Mouse (Mus musculus) heart, postnatal 0 days (tissue): Measurements from ENCODE around the gene Atp1a4. TPM values are rescaled to one million over a fixed set of nuclear protein-coding genes. Genes with fewer than 3 reads are reported as not detected.

Source experiments
- ATAC-seq: fragments of 200-750 bp; cut with Nextera tagmentation; 2 replicates; pipeline ENCODE4 v1.8.0; 2017; ENCODE audit warnings: low read depth, moderate number of reproducible peaks, moderate library complexity; ENCODE audit not compliant: insufficient read depth
- DNase-seq: peaks from one replicate; pipeline ENCODE4 v3.0.0-alpha.2; 2016; ENCODE audit warnings: low spot score
- H3K27ac ChIP-seq: fragments of 300-500 bp; sonication (generic); 2 replicates; pipeline ENCODE4 v1.5.1; 2014; ENCODE audit warnings: low read depth, mild to moderate bottlenecking
- H3K27me3 ChIP-seq: fragments of 300-500 bp; sonication (generic); 2 replicates; pipeline ENCODE4 v1.6.1; 2014; ENCODE audit warnings: low read length, mixed read lengths; ENCODE audit not compliant: control insufficient read depth, insufficient read depth
- H3K36me3 ChIP-seq: fragments of 300-500 bp; sonication (generic); replicated peaks from 2 replicates; pipeline ENCODE4 v1.6.1; 2014; ENCODE audit warnings: low read length, mixed read lengths; ENCODE audit not compliant: control insufficient read depth, insufficient read depth
- H3K4me1 ChIP-seq: fragments of 300-500 bp; sonication (generic); 2 replicates; pipeline ENCODE4 v1.6.1; 2014; ENCODE audit warnings: antibody characterized with exemption; ENCODE audit not compliant: control insufficient read depth, insufficient read depth
- H3K4me2 ChIP-seq: fragments of 300-500 bp; sonication (generic); 2 replicates; pipeline ENCODE4 v1.6.1; 2014; ENCODE audit warnings: low read depth, mild to moderate bottlenecking, low read length, moderate library complexity
- H3K4me3 ChIP-seq: fragments of 300-500 bp; sonication (generic); 2 replicates; pipeline ENCODE4 v1.5.1; 2014; ENCODE audit warnings: low read depth, low read length
- H3K9ac ChIP-seq: fragments of 300-500 bp; sonication (generic); replicated peaks from 2 replicates; pipeline ENCODE4 v1.6.1; 2014; ENCODE audit warnings: low read depth, low read length, mixed read lengths
- H3K9me3 ChIP-seq: fragments of 300-500 bp; sonication (generic); replicated peaks from 2 replicates; pipeline ENCODE4 v1.6.1; 2016; ENCODE audit warnings: low read length; ENCODE audit not compliant: control insufficient read depth
- CTCF ChIP-seq: IDR thresholded peaks from 2 replicates; pipeline ENCODE4 v1.5.1; 2016; ENCODE audit warnings: antibody characterized with exemption, control low read depth, low read depth
- EP300 ChIP-seq: IDR thresholded peaks from 2 replicates; pipeline ENCODE4 v1.6.1; 2016; ENCODE audit warnings: antibody characterized with exemption, low read depth
- WGBS: fragments of 180-500 bp; shearing (Covaris S2); extraction: QIAGEN DNeasy Blood & Tissue Kit; methylation state at CpG from one replicate; pipeline ENCODE4 v1.1.7; 2014; 5-methylcytosine and 5-hydroxymethylcytosine counted together
- polyA plus RNA-seq: library from polyadenylated mRNA; unstranded; fragments of >200 nt; fragmentation: Nextera tagmentation; extraction: Ambion mirVana; gene quantifications from 2 replicates; pipeline ENCODE4 v1.2.1, GENCODE M21; 2015
- total RNA-seq: library from RNA; depleted of rRNA; stranded (reverse); fragments of >200 nt; gene quantifications from 2 replicates; pipeline ENCODE4 v1.2.3, GENCODE M21; 2014; ENCODE audit warnings: low replicate concordance

Gene Atp1a4
- total and polyA plus RNA-seq, 2 experiments from 2014 or later: 0.07 TPM; not detected in 1

DNA sequence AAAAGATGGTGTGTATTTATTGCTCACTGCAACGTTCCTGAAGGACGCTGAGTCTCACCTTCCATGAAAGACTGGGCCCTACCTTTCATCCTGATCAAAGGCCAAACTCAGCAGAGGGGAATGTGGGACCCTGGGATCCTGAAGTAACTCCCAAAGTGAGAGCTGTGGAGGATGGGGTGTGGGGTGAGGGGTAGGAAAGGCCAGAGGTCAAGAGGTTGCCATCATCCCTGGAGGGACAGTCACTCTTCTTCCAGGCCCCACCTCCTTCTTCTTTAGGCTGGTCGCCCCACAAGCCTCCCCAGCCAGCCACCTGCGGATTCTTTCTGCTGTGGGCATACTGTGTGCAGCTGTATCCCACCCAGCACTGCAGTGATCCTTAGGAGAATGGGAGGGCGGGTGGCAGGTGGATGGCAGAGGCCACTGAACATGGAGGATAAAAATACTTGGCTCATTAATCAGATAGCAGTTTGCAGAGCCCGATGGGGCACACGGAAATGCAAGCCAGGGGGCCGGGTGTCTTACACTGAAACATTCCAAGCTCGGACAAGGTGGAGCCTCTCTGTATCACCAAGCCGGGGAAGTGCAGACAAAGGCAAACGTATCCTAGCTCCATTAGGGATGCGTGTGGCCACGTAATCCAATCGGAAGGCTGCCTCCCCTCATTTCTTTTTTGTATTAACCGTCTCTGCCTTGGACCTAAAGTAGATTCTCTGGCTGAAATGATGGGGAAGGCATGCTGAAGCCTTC lies 39.9 kb downstream of the Atp1a4 start:
- Histone ChIP-seq H3K27me3 (no peaks in the 10 kb centered on the region), H3K4me1 (peaks cover 65% of the 10 kb centered on the region), H3K9ac (no peak overlapping the region), H3K36me3 (no peaks in the 10 kb centered on the region), H3K4me2 (peak overlapping the region; percentile 1; the same call in 1 of the 2 replicates), H3K27ac (peak overlapping the region; percentile 85), H3K9me3 (no peaks in the 10 kb centered on the region), H3K4me3 (no peak overlapping the region)
- 40% methylated on average over 15 of the region's 15 CpGs for WGBS
- TF ChIP-seq CTCF (no peak), EP300 (no peak)
- no peak for DNase-seq
- no peak for ATAC-seq

DNA sequence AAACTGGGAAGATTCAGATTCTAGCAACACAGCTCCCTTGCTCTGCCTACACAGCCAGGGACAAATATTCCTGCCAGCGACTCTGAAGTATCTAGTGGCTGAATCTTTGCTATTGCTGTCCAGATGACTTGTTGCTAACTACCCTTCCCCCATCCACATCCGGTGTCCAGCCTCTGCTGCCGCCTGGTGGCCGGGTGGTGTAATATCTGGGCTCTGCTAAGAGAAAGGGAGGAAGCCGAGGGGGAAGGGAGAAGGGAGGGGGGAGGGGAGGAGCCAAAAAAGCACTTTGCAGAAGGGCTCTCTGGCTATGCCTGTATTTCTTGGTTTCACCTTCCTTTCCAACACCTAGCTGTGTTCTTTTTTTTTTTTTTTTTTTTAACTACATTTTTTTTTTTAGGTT lies 41.1 kb downstream of the Atp1a4 start:
- DNase-seq (peak; percentile 96), ATAC-seq (peak; percentile 66)
- 0% methylated on average over 5 of the region's 5 CpGs for WGBS
- Histone ChIP-seq H3K27ac (peak overlapping the region; percentile 82), H3K4me1 (peaks cover 67% of the 10 kb centered on the region), H3K4me3 (no peak overlapping the region), H3K27me3 (no peaks in the 10 kb centered on the region), H3K9me3 (no peaks in the 10 kb centered on the region), H3K36me3 (no peaks in the 10 kb centered on the region), H3K9ac (peak overlapping the region; percentile 33; the same call in 1 of the 2 replicates), H3K4me2 (peak overlapping the region; percentile 51)
- TF ChIP-seq CTCF: peak; percentile 99
- TF ChIP-seq EP300: peak; percentile 92

DNA sequence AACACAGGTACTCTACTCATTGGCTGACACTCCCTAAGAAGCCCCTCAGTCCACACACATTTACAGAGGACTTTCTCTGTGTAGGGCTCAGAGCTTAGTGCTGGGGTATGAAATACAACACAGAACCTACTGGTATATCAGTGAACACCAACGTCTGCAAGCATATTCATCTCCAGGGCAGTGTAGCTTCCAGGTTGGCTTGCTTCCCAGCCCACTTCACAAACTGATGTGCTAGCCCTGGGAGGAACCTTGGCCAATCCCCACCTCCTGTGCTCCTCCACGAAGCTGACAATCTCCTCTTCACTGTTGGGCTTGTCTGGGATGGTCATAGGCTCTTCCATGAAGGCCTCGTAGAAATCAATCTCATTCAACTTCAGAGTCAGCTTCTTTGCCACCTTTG lies 43.5 kb downstream of the Atp1a4 start:
- Histone ChIP-seq H3K4me1 (peaks cover 45% of the 10 kb centered on the region), H3K9ac (no peak overlapping the region), H3K27me3 (no peaks in the 10 kb centered on the region), H3K36me3 (no peaks in the 10 kb centered on the region), H3K9me3 (no peaks in the 10 kb centered on the region), H3K4me2 (no peak overlapping the region), H3K4me3 (no peak overlapping the region), H3K27ac (peak overlapping the region; percentile 52)
- 13% methylated on average over 3 of the region's 3 CpGs for WGBS
- peak; percentile 55 for ATAC-seq
- DNase-seq: peak; percentile 88
- TF ChIP-seq EP300 (no peak), CTCF (no peak)

DNA sequence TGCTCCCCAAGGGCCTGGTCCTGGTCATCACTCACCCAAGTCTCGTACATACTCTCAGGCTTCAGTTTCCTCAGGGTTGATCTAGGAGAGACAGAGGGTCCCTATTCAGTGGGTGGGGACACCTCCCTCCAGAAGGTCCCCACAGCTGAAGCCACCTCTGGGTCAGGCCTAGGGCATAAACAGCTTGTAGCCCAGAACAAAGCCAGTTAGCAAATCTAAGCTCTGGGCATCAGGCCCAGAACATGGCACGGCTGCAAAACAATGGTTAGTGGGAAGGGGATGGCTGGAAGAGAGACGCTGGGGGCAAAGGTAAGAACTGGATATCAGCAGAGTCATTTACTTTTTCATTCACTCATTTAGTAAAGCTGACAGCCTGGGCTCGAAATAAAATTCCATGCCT lies 44.4 kb downstream of the Atp1a4 start:
- no peak for TF ChIP-seq CTCF
- TF ChIP-seq EP300: no peak
- no peaks in the 10 kb centered on the region for H3K9me3 ChIP-seq
- 57% methylated on average over 4 of the region's 4 CpGs for WGBS
- H3K9ac ChIP-seq: no peak overlapping the region
- ATAC-seq (no peak), DNase-seq (no peak)
- H3K36me3 ChIP-seq: no peaks in the 10 kb centered on the region
- no peaks in the 10 kb centered on the region for H3K27me3 ChIP-seq
- peaks cover 35% of the 10 kb centered on the region for H3K4me1 ChIP-seq
- H3K4me2 ChIP-seq: no peak overlapping the region
- no peak overlapping the region for H3K4me3 ChIP-seq
- peak overlapping the region; percentile 52 for H3K27ac ChIP-seq

DNA sequence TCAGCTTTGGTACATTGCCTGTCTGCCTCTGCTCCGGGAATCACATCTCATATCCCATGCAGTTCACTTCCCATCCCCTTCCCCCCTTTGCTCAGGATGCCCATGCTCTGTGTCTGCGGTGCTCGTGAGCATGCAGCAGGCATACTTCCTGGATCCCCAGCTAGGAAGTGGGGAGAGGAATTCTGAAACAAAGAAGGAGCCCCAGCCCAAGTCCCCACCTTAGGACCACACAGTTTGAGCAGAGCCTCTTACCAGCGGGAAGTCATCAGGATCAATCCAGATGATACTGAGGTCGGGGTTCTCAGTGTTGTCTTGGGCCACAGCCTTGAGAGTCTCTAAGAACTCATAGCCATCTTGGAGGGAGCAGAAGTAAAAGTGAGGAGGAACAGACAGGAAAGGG lies 45.4 kb downstream of the Atp1a4 start:
- Histone ChIP-seq H3K9me3 (no peaks in the 10 kb centered on the region), H3K9ac (no peak overlapping the region), H3K4me3 (no peak overlapping the region), H3K4me1 (peaks cover 27% of the 10 kb centered on the region), H3K27ac (peak overlapping the region; percentile 52; the same call in 1 of the 2 replicates), H3K36me3 (no peaks in the 10 kb centered on the region), H3K27me3 (no peaks in the 10 kb centered on the region), H3K4me2 (no peak overlapping the region)
- no peak for ATAC-seq
- TF ChIP-seq CTCF (no peak), EP300 (no peak)
- WGBS: 42% methylated on average over 5 of the region's 5 CpGs
- DNase-seq: no peak
